Mouse (Mus musculus) mesoderm, embryonic 11.5 days (tissue): ENCODE results near the gene Olfr155.

Experiments used
- DNase-seq: peaks from one replicate; pipeline ENCODE4 v3.0.0-alpha.2; 2012; ENCODE audit warnings: low read depth, low spot score

Gene Olfr155

DNA sequence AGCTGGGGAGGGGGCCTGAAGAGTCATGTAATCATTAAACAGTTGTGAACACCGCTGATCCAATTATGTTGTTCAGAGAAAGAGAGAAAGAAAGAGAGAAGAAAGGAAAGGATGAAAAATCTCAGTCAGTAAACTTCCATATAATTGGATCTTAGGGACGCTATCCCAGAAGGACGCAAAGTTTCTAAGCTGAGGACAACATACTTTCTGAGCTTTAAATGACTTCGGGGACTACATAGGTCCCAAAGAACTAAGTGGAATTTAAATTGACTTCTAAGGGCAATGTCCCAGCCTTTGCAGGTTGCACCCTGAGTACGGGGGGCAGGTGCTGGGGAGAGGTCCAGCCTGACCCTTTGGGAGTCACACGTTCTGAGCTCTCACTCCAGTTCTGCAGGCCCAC is at the start of gene Olfr155:
Gene Olfr155, plus strand, starts transcription at position 301 of the 400 bp plus-strand sequence.
- DNase-seq, result no peak

DNA sequence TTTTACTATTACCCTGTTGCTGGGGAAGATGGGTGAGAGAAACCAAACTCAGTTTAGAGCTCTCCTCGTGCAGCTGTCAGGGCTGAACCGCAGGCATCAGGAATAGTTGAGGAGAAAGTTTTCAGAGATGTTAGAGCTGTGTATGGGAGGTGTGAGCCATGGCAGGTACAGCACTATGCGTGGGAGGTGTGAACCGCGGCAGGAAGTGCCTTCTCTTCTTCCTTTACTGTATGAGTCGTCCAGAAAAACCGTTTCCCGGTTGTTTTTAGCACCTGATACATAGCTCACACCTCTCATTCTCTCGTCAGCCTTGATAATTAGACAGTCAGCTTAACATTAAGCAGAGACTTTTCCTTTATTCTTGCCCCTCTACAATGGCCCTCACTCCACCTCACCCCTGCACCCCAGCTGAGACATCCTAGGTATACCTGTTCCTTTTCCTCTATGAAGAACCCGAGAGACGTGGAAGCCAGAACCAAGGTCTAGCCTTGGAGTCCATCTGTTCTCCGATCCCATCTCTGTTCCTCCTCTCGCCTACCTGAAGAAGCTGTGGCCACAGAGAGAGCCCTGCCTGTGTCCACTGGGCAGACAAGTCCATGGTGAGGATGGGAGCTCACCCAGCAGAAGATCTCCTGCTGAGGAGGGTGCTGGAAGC is 28.3 kb upstream of the Olfr155 start:
- no peak for DNase-seq

DNA sequence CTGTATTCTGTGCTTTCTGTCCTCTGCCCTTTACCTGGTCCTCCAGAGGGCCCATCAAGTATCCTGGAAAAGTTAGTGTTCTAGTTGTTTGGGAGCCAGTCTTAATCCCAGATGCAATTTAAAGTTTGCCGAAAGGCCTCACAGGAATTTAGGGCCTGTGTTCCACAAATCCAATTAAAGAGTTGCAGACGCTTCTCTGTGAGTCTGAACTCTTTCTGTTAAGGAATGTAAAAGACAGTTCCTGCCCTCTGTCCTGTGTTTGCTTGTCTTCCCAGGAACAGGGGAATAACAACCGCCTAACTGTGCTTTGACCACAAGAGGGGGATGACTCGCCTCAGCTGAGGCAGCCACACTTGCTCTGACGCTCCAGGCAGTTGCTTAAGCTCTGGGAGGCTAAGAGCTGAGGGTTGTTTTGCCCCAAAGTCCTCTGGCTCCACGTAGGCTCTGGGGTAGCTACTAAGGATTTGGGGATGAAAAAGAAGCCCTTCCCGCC is 27.5 kb upstream of the Olfr155 start, which contains the start of gene Olfr156:
Gene Olfr156, minus strand, starts transcription at position 51 of the 493 bp plus-strand sequence.
- DNase-seq, result peak; percentile 58

- DNase-seq, result no peak
These were observed 22.6 kb upstream of the Olfr155 start for GRCm38 (mm10) chr4:43828806-43829205.

GRCm38 (mm10) chr4:43832031-43832430 is 19.3 kb upstream of the Olfr155 start:
- DNase-seq, result no peak

DNA sequence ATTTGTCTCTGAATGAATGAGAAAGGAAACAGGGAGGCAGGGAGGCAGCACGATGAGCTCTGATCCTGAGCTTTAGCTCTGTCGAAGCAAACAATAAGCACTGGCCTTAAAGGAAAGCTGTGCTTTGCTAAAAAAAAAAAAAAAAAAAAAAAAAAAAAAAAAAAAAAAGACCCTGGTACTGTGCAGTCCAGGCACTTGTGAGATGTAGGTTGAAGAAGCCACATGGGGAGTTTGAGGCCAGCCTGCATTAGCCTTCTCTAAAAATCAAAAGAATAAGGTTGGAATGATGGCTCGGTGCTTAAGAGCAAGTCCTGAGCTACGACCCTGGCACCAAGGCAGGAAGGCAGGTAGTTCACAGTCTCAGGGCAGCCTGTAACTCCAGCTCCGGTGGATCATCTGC is 17.6 kb upstream of the Olfr155 start:
- DNase-seq, result no peak

- DNase-seq, result no peak
These were observed 16.6 kb upstream of the Olfr155 start for GRCm38 (mm10) chr4:43834749-43835148.

DNA sequence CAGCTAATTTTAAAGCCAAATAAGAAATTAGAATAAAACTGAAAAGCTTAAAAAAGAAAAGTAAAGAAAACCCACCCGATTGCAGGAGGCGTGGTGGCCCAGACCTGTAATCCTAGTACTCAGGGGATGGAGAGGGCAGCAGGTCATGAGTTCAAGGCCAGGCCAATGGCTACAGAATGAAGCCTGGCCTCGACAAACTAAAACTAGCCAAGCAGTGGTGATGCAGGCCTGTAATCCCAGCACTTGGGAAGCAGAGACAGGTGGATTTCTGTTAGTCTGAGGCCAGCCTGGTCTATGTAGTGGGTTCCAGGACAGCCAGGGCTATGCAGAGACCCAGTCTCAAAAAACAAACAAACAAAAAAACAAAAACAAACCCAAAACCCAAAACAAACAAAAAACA is 13.0 kb upstream of the Olfr155 start:
- DNase-seq, result no peak

- DNase-seq, result no peak
These were observed 11.3 kb upstream of the Olfr155 start, which contains the start of gene Olfr157 for GRCm38 (mm10) chr4:43840101-43840500. Gene Olfr157, minus strand, starts transcription at chr4:43840201.

DNA sequence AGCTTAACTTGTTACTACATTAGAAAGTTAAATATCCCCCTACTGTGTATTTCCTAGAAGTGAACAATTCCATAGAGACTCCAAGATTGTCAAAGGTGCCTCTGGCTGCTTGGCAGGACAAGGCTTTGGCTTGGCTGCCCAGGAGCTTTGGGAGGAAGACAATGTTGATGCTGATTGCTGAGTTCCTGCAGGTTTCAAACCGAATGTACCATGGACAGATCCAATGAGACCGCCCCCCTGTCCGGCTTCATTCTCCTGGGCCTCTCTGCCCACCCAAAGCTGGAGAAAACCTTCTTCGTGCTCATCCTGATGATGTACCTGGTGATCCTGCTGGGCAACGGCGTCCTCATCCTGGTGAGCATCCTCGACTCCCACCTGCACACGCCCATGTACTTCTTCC is 2.7 kb downstream of the Olfr155 start:
- DNase-seq, result no peak

GRCm38 (mm10) chr4:43859886-43860285 is 8.5 kb downstream of the Olfr155 start:
- DNase-seq, result no peak

- DNase-seq, result peak; percentile 73
These were observed 9.6 kb downstream of the Olfr155 start for GRCm38 (mm10) chr4:43860744-43861519.

- no peak for DNase-seq
These were observed 11.9 kb downstream of the Olfr155 start for GRCm38 (mm10) chr4:43863298-43863697.

GRCm38 (mm10) chr4:43869821-43870220 is 18.5 kb downstream of the Olfr155 start:
- DNase-seq, result no peak

- no peak for DNase-seq
These were observed 23.1 kb downstream of the Olfr155 start for GRCm38 (mm10) chr4:43874501-43874900.

- peak; percentile 93 for DNase-seq
These were observed 24.0 kb downstream of the Olfr155 start, which contains the start of gene Reck for GRCm38 (mm10) chr4:43875160-43875918. Gene Reck, plus strand, starts transcription at chr4:43875530.

DNA sequence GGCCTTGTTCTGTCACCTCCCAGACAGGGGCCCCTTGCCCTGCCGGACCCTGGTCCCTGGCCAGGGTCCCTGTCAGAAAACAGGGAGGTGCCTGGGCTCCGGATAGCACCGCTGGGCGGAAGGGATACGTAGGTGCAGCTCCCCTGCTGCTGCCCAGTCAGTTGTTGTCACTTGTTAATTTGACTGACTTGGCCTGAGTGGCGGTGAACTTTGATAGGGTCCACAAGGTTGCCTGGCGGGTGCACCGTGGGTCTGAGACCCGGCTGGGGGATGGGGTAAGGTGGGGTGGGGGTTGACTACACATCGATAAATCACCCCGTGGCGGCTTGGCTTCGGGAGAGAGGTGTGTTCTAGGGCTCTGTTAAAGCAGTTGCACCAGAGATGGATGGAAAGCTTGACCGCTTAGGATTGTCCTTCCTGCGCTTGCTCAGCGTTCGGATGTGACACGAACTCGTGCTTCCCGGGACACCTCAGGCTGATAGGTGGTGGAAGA is 24.6 kb downstream of the Olfr155 start:
- DNase-seq, result no peak

DNA sequence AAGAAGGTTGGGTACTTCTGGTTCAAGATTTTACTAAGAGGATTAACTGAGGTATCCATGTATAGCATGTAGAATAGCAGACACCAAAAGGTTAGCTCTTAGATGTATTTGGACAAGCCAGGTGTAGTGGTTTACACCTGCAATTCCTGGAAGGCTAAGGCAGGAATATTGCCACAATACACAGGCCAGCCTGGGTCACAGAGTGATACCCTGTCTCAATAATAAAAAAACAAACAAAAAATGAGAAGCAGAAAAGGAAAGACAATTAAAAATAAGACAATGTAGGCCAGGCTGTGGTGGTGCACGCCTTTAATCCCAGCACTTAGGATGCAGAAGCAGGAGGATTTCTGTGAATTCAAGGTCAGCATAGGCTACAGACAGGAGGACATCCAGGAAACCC is 25.9 kb downstream of the Olfr155 start:
- no peak for DNase-seq

GRCm38 (mm10) chr4:43878121-43878776 is 26.9 kb downstream of the Olfr155 start:
- DNase-seq, result no peak

DNA sequence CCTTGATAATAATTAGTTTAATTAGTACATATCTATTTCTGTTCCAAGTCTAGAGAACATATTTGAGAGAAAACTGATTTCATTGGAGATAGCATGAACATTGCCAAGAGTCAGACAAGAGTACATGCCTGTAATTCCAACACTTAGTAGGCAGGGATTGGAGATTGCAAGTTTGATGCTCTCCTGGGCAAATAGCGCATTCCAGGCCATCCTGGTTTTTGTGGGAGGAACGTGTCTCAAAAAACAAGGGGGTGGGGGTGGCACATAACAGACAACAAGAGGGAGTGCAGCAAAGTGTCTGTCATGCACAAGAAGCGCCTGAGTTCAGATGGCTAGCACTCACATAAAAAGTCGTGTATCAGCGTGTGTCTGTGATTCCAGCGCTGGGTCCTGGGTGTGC is 28.2 kb downstream of the Olfr155 start:
- no peak for DNase-seq

- no peak for DNase-seq
These were observed 32.8 kb downstream of the Olfr155 start for GRCm38 (mm10) chr4:43884196-43884595.
